Mouse (Mus musculus) thymus, postnatal 36 days (tissue): ENCODE data around the gene Ubap2.

Experiments used
- DNase-seq, 2 experiments: peaks; one replicate each; pipeline ENCODE4 v3.0.0; 2022; ENCODE audit warnings: mixed read lengths in 2 of 2

The Ubap2 gene

DNA sequence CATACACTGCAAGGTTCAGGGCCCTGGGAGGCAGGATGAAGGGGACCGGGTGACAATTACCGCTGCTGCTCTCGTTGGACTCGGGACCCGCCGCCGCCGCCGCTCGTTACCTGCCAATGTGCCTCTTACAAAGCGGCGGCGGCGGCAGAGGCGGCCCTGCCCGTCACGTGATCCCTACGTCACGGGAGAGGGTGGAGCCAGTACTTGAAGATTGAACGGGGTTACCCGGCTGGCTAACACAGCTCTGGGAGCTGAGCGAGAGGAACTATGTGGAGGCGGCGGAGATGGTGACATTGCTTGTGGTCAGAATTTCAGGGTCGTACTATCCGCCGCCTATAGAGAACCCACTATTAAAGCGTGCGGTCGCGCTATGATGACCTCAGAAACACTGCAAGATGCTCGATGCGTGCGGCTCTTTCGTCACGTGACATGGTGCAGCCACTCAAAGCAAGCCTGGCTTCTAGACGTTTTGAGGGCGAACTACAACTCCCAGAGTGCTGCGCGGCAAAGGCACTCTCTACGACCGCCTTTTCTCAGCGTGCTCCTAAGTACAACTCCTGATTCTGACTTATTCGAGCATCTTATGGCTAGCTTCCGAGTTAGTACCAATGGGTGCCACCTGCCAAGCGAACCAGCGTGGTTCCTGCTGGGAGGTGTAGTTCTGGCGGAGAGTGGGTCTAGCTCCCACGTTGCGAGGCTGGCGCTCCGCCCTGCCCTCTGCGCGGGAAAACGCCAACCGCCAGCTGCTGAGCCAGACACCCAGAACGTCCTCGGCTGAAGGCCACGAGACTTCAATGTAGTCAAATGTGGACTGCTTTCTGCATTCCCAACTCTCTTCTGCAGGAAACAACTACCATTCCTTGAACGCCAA lies at the start of gene Ubap2:
TSS of gene Ubap2 (minus strand) at position 165 of the 871 bp plus-strand sequence.
- peak; percentile 96 for DNase-seq

DNA sequence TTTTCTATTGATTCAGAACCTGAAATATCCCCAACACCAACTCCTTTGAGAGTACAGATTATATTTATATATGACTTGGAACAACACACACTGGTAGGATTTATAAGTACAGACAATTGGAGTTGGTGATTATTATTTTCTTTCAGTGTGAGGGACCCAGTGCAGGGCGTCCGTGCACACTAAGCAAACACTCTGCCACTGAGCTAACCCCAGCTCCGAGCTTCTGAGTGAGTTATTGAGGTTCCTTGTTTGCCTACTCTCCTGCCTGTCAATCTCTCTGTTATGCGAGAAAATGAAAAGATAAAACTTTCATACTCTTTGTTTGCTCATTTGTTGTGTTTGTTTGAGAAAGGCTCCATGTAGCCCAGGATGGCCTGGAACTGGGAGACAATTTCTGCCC lies 46.0 kb upstream of the Ubap2 start:
- no peak for DNase-seq

DNA sequence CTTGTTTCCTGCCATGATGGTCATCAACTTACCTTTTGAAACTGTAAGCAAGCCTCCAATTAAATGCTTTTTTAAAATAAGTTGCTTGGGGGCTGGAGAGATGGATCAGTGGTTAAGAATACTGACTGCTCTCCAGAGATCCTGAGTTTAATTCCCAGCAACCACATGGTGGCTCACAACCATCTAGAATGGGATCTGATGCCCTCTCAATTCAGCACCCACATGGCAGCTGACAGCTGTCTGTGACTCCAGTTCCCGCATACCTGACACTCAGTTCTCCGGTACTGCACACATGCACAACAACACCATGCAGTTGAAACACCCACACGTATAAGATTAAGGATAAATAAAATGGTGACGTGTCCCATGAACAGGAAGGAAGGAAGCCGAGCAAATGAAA lies 43.3 kb upstream of the Ubap2 start:
- no peak for DNase-seq

DNA sequence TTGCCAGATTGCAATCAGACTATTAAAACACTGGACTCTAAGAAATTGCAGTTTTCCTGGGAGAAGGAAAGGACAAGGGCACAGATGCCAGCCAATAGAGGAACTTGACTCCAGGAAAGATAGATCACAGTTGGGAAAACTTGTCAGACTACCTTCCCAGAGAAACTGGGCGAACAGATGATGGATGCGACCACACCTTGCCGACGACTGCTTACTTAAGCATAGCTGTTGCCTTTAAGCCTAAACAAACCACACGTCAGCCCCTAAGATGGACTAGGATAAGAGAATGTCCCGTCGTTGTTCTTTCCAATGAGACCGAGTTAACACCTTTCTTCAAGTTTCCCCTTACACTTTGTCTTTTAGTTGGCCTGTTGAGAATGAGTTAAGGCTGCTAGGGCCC lies 40.2 kb upstream of the Ubap2 start:
- DNase-seq: no peak

DNA sequence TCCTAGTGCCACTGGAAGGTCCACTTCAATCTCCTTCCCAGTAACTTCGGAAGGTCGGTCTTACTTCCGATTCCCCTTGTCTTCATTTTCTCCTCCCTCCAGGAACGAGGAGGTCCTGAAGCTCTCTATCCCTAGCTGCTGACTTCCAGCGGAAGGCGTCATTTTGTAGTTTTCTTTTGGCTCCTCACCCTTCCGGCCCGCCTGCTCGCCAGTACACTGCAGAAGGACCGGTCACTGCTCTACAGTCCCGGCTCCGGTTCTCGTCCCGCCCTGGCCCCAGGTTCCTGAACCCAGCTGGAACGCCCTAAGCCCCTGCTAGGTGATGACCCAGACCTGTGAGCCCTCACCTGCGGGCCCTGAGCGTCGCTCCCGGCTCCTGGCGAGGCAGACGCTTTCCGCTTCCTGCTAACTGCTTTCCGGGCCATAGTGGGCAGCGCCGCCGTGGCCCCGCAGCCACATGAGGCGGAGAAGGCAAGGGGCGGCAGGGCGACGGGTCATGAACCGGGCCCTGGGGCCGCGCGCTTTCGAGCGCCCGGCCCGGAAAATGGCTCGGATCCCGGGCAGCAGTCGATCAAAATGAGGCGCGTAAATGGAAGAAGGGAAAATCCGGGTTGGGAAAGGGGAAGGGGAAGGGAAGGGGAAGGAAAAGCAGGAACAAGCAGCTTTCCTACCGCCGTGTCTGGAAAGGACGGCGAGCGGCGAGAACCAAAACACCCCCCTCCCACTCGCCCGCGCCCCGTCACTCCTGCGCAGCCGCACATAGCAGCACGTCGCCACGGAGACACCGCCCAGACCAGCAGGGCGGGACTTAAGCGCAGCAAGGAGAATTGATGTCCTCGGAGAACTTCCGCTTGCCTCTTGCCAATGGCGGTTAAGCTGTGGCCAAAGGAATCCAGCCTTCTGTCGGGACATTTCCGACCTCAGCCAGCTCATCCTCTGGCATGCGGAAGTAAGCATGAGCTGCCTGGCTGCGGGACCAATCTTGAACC lies 39.5 kb upstream of the Ubap2 start, which contains the start of gene Dcaf12:
TSS of gene Dcaf12 (minus strand) at position 749 of the 989 bp plus-strand sequence.
- peak; percentile 91 to 94 for DNase-seq

DNA sequence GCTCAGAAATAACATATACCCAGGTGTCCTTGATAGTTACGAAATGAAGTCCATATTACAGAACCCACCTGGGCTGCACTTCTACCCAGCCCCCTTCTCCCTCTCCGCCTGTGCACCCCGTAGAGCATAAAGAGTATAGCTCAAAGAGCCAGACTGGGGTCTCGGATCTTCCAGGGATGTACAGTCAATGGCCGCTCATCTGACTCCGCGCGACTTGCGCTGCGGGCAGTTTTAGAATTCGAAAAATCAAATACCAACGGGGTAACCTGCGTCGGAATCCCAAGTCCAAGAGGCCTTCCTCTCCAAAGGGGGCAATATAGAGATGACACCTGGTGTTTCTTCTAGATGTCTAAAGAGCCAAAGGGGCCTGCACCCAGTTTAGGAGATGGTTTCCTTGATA lies 38.8 kb upstream of the Ubap2 start:
- DNase-seq: peak; percentile 9 to 11

DNA sequence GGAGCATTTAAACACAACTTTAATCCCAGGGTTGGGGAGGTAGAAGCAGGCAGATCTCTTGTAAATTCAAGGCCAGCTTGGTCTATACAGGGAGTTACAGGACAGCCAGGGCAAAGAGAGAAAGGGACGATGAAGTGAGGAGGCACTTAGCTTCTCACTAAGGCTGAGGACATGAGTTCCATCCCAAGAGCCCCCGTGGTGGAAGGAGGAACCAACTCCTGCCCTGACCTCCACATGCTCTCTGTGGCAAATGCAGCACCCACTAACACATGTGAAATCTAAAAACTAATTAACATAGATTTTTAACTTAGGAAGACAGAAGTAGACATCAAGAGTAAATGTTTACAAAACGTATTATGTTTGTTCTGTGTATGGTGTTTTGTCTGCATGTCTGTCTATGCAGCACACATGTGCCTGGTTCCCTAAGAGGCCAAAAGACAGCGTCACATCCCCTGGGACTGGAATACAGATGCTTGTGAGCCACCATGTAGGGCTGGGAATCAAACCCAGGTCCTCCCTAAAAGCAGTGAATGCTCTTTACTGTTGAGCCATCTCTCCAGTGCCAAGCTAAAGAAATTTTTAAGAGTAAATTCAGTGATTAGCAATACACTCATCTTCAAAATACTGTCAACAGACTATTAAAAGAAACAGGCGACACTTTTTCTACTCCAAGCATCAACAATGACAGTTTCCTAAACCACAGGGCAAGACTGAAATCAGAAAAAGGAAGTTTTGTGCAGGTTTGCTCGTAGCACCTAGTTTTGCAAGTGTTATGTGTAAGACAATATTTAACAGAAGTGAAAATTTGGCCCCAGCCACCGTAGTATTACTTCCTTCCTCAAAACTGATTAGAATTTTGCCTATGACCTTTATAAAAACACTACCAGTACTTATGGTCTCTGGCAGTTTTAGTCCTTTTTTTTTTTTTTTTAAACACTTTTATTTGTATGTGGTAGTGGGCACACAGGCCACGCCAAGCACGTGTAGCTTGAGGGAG lies 35.9 kb upstream of the Ubap2 start:
- no peak for DNase-seq

DNA sequence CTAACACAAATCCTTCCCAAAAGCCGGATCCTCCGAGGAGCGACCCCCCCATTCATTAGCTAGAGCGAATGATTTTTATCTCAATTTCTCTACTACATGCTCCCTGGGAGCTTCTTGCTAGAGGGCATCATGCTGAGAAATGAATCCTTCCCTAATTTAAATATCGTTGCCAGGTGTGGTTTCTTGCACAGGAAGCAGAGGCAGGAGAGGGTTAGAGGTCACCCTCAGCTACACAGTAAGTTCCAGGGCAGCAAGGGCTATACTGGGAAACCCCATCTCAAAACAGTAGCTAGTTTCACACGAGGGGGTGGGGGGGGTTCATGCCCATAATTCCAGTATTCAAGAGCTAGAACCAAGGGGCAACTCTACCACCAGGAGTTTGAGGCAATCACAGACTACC lies 32.5 kb upstream of the Ubap2 start:
- DNase-seq: no peak

DNA sequence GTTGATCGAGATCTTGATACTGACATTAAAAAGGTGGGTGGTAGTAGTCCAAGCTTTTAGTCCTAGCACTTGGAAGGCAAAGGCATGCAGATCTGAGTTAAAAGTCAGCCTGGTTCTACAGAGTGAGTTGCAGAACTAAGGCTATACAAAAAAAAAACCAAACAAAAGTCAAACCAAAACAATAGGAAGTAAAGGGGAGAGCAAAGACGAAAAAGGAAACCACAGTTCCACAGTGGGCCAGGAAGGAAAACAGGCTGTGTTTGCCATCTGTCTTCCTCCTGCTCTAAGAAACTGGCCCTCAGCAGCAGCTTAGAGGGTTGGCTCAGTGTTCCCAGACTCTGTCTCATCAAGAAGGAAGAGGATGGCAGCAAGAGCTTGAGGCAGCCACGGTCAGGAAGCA lies 29.4 kb upstream of the Ubap2 start:
- no peak for DNase-seq

DNA sequence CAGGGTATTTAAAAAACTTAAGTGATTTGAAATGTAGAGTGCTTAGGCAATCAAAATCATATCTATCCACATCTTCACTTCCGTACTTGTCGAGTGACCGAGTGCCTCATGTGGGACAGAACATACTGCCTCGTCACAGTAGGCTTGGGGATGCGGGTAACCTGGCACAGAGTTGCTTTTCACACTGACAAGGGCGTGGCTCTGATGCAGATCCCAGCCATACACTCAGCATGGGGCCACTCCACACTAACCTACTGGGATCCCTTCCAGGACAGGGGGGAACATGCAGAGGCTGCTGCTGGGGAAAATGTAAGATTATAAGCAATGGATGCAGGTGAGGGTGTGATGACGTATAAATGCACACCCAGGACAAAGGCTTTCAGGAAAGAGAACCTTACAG lies 28.7 kb upstream of the Ubap2 start:
- no peak for DNase-seq

DNA sequence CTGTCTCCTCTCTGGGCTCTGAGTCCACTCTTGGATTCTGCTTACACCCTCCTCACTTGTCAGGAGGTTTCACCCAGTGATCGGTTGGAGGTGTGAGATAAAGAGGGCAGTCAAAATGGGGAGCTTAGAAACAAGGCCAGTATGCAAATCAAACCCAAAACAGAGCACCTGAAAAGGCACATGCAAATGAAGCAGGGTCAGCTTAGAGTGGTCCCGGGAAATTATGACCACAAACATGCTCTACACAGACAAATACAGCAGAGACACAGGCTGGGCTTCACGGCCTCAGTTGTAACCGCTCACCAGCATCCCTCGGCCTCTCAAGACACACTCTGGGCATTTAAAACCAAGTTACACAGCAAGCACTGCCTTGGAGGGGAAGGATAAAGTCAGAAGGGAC lies 24.0 kb upstream of the Ubap2 start:
- DNase-seq: no peak

DNA sequence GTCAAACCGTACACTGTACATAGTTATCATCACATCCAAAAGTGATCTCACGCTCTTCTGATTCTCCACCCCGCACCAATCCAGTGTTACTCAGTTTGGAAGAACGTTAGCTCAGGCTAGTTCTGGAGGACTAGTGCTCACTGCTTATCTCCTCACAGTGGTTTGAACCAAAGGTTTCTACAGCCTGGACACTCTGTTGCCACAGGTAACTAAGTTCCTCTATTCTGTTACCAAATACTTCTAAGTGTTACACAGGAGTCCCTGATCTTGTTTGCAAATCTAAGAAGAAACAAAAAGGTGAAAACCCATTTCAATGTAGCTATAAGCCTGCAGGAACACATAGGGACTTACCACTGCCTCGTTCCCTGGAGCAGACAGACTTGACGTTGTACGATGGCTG lies 21.0 kb upstream of the Ubap2 start:
- DNase-seq: no peak

DNA sequence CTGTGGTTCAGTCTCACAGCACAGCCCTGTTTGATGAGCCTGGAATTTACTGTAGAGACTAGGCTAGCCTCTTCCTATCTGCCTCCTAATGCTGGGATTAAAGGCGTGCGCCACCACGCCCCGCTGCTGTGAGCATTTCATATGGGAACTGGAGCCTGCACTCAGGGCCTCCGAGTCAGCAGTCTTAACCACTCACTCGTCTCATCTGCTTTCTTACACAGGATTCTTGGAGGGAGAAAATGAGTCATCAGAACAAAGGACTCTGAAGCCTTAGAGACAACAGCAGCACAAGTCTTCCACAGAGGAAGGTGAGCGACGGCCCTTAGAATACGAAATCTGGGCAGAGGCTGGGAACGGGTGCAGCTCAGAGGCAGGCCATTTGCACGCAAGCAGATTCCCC lies 20.6 kb upstream of the Ubap2 start:
- DNase-seq: no peak

DNA sequence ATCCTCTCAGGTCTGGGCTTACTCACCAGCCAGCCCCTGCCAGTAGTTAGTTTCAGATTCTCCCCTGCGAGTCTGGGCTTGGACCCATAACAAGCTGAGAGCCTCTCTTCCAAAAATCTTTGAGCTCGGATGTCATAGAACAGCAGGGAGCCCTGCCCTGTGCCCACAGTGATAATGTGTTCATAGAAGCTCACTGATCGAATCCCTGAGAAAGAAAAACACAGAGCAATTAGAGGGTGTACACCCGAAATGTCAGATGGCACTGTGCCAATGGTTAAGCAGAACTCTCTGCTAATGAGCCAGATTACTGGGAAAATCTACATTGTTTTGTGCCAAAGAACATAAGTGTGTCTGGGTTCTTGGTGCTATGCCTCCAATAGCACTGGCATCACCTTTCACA lies 19.0 kb upstream of the Ubap2 start:
- no peak for DNase-seq

DNA sequence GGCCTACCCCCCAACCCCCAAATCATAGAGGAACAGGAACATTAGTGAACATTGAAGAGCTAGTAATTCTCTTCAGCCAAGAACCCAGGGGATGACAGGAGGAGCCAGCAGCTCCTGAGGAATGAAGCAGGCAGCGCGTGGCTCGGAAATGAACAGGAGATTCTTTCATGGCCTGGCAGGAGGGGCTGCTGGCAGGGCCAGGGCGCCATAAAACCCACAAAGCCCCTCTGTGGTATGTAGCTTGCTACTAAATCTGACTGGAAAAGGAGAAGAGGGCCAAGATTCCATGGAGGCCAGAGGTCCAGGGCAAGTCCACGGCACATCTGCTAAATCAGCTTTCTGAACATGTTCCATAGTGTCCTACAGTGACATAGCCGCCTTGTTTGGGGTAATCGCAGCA lies 14.9 kb upstream of the Ubap2 start:
- no peak for DNase-seq

DNA sequence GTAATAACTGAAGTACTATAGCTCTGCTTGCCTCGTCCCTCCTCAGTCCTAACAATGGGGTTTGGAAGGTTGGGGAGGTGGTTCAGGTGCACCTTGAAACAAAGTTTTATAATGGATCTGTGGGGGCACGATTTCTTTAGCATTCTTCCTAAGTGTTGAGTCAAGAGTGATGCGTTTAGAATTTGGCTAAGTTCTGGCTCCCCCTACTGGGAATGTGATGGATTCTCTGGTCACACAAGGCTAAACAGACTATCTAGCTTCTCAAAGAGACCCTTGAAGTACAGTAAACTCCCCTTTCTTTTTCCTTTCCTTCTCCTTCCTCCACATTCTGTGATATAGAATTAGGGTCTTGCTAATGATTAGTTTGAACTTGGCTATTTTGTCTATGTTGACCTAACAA lies 11.5 kb upstream of the Ubap2 start:
- DNase-seq: no peak

DNA sequence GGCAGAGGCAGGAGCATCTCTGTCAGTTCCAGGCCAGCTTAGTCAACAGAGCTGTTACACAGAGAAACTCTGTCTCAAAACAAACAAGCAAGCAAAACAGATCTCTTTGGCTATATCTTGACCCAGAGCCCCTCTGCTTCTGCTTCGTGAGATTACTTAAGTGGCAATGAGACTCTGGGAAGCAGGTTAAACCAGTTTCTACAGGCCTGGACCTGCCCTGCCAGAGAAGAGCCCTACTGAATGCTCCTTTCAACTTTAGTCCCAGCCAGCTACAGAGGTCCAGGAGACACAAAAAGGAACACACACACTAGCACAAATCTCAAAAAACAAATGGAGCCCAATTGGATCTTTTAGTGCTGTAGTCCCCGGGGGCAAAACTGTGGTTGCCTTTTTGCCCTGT lies 9.1 kb upstream of the Ubap2 start:
- no peak for DNase-seq

DNA sequence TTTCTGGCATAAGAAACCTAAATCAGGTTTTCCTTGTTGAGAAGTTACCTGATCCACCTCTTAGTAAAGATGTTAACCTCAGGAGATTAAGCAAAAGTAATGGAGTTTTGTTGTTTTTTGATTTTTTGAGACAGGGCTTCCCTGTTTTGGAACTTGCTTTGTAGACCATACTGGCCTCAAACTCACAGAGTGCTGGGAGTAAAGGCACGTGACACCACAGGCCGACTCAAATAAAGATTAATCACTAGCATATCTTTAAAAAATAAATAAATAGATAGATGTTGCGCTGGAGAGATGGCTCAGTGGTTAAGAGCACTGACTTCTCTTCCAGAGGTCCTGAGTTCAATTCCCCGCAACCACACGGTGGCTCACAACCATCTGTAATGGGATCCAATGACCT lies 983 bp upstream of the Ubap2 start:
- no peak for DNase-seq

DNA sequence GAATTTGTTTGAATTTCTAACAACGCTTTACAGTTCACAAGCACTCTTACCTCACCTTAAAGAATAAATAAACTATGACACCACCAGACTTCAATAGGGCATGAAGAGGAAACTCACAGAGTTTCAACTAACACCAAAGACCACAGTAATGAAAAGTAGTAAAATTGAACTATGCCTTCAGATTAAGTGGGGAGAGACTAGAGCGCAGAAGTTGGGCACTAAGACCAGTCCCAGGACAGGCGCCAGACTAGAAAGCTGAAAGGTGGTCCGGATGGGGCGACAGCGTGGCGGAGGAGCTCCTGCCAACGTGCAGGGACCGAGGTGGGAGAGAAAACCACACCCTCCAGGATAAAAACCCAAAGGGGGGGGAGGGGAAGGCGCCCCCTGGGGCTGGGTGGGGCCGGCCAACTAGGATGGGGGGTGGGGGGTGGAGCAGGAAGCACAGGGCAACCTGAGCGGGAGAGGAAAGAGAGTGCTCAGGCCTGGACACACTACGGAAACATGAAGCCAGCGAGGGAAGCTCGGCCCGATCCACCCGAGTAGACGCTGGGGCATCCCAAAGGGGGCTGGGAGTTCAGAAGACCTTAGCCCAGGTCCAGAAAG lies 466 bp downstream of the Ubap2 start:
- DNase-seq: no peak

DNA sequence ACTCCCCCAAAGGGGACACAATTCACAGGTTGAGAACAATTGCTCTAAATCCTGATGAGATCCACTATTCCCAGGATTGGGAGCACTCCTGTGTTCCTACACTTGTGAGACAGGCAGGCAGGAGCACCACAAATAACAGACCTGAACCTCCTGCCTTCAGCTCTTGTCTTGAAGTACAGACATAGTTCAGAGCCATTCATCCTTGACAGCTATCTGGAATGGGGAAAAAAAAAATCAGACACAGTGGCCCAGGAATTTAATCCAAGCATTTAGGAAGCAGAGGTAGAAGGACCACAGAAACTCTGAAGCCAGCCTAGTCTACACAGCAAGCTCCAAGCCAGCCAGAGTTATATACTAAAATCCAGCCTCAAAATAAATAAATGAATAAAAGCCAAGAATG lies 6.8 kb downstream of the Ubap2 start:
- no peak for DNase-seq

DNA sequence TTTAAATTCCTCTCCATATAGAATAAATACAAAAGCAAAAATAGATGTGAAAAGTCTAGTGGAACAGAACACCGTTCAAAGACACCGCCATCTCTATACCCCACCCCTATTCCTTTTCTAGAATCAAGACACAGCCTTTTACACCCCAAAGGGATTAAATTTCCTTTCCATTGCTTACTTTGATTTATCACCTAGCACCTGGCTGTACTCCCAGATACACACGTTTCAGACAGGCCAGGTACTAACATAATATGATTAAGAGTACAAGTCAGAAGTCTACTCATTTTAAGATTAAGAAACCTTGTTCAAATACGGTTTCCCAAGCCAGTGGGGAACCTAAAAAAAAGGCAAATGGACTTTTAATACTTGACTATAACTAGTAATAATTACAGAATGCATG lies 8.6 kb downstream of the Ubap2 start:
- DNase-seq: no peak

DNA sequence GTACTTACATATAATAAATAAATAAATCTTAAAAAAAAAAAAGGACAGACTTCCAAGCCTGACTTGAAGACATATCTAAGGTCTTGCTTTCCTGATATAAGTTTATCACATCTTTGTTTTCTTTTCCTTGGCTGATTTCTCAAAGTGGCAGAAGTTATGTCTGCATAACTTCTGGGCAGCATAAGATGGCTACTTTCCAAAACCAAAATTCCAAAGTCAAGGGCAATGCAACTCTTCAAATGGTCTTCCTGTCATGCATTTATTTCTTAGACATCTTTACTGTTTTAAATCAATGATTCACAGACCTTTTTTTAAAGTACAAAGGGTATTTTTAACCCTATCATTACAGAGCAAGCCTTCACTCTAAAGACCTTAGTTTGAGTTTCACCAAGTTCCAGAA lies 14.3 kb downstream of the Ubap2 start:
- no peak for DNase-seq
